In genomic region chr15:100352711-100353250, GRCm38 (mm10) we compare ENCODE assay signal across 30 mouse cellular contexts. TPM values are rescaled to one million over a fixed set of nuclear protein-coding genes. Genes with fewer than 3 reads are reported as not detected.
"Had no signal": no experiment of that assay in that cellular context is flagged by ENCODE, and none has a peak within 500 bp of the region (broad histone marks: within the 10 kb centered on the region; RNA-seq: fewer than 3 reads in every experiment).

TSS of gene Methig1 (plus strand) at chr15:100353149.
TSS of gene Mettl7a2 (plus strand) at chr15:100353200.

- H3K36me3 ChIP-seq: limb, embryonic 10.5 days; limb, embryonic 13.5 days; liver, embryonic 12.5 days; liver, embryonic 15.5 days; lung, embryonic 15.5 days; midbrain, embryonic 10.5 days; midbrain, embryonic 13.5 days had no signal

- H3K9me3 ChIP-seq: limb, embryonic 10.5 days; limb, embryonic 13.5 days; liver, embryonic 12.5 days; liver, embryonic 15.5 days; lung, embryonic 15.5 days; megakaryocyte, embryonic 14.5 days; midbrain, embryonic 10.5 days; midbrain, embryonic 13.5 days had no signal

- H3K4me3 ChIP-seq: limb, embryonic 10.5 days; limb, embryonic 13.5 days; liver, embryonic 12.5 days; liver, embryonic 15.5 days; lung, embryonic 15.5 days; megakaryocyte, embryonic 14.5 days; midbrain, embryonic 10.5 days; midbrain, embryonic 13.5 days; myocyte had no signal

- H3K9ac ChIP-seq: limb, embryonic 13.5 days; liver, embryonic 12.5 days; liver, embryonic 15.5 days; lung, embryonic 15.5 days; midbrain, embryonic 13.5 days had no signal

- DNase-seq: kidney, postnatal 10 days; kidney, postnatal 36 days; liver; lung, adult 18-20 months; lung, postnatal 10 days; lung, postnatal 36 days; thymus, adult 18-20 months; thymus, postnatal 36 days had no signal

- H3K27ac ChIP-seq: limb, embryonic 10.5 days; limb, embryonic 13.5 days; liver, embryonic 12.5 days; liver, embryonic 15.5 days; lung, embryonic 15.5 days; midbrain, embryonic 10.5 days; midbrain, embryonic 13.5 days had no signal

- H3K27me3 ChIP-seq: limb, embryonic 13.5 days; lung, embryonic 15.5 days; midbrain, embryonic 13.5 days had no signal

- ATAC-seq: liver, embryonic 12.5 days; midbrain, embryonic 13.5 days; midbrain, embryonic 16.5 days had no signal

- H3K4me2 ChIP-seq: limb, embryonic 13.5 days; liver, embryonic 12.5 days; liver, embryonic 15.5 days; lung, embryonic 15.5 days; midbrain, embryonic 13.5 days had no signal

- H3K4me1 ChIP-seq: liver, embryonic 12.5 days; megakaryocyte, embryonic 14.5 days; midbrain, embryonic 13.5 days had no signal

RNA-seq across cellular contexts. Expression of gene Methig1, which starts in this region (rescaled TPM):
- total RNA-seq: layer of hippocampus, adult 8-10 months; layer of hippocampus, postnatal 25 days; left cerebral cortex, adult 18-20 months; left cerebral cortex, postnatal 25 days; monocyte, adult 5-6 weeks had no signal
- polyA plus RNA-seq: liver, embryonic 12.5 days; lung, embryonic 15.5 days; midbrain, embryonic 10.5 days; midbrain, embryonic 13.5 days; midbrain, embryonic 16.5 days; myocyte; neural tube, embryonic 11.5 days; small intestine, adult 2 months; spleen, adult 2 months; testis, adult 2 months; urinary bladder, adult 2 months had no signal

RNA-seq across cellular contexts. Expression of gene Mettl7a2, which starts in this region (rescaled TPM):
- total RNA-seq: monocyte, adult 5-6 weeks had no signal
- polyA plus RNA-seq: limb, embryonic 10.5 days; liver, embryonic 12.5 days; liver, embryonic 15.5 days; lung, embryonic 15.5 days; midbrain, embryonic 10.5 days; midbrain, embryonic 13.5 days; midbrain, embryonic 16.5 days; myocyte; neural tube, embryonic 14.5 days; small intestine, adult 2 months; spleen, adult 2 months; stomach, embryonic 16.5 days; testis, adult 2 months; urinary bladder, adult 2 months had no signal
